Mouse (Mus musculus) hindbrain, embryonic 10.5 days (tissue): ENCODE measurements around the gene Btg3. TPM values are rescaled to one million over a fixed set of nuclear protein-coding genes. Genes with fewer than 3 reads are reported as not detected.

Source experiments
- DNase-seq: peaks from one replicate; pipeline ENCODE4 v3.0.0-alpha.2; 2017; ENCODE audit warnings: low spot score
- H3K27ac ChIP-seq: fragments of 300-500 bp; sonication (generic); 2 replicates; pipeline ENCODE4 v1.5.1; 2016; ENCODE audit warnings: mild to moderate bottlenecking, moderate library complexity
- H3K27me3 ChIP-seq: fragments of 300-500 bp; sonication (generic); 2 replicates; pipeline ENCODE4 v1.6.1; 2016; ENCODE audit warnings: mild to moderate bottlenecking; ENCODE audit not compliant: poor library complexity, insufficient read depth, severe bottlenecking
- H3K36me3 ChIP-seq: fragments of 300-500 bp; sonication (generic); 2 replicates; pipeline ENCODE4 v1.6.1; 2016; ENCODE audit warnings: mild to moderate bottlenecking, moderate library complexity
- H3K4me1 ChIP-seq: fragments of 300-500 bp; sonication (generic); replicated peaks from 2 replicates; pipeline ENCODE4 v1.6.1; 2016; ENCODE audit warnings: mild to moderate bottlenecking
- H3K4me3 ChIP-seq: fragments of 300-500 bp; sonication (generic); 2 replicates; pipeline ENCODE4 v1.5.1; 2016; ENCODE audit warnings: mild to moderate bottlenecking, moderate library complexity
- H3K9me3 ChIP-seq: fragments of 300-500 bp; sonication (generic); 2 replicates; pipeline ENCODE4 v1.6.1; 2016; ENCODE audit warnings: mild to moderate bottlenecking, moderate library complexity
- WGBS: fragments of 180-500 bp; shearing (Covaris S2); methylation state at CpG from one replicate; pipeline ENCODE4 v1.1.7; 2016; 5-methylcytosine and 5-hydroxymethylcytosine counted together
- polyA plus RNA-seq: library from polyadenylated mRNA; unstranded; fragments of >200 nt; fragmentation: Nextera tagmentation; extraction: Ambion mirVana; gene quantifications from 2 replicates; pipeline ENCODE4 v1.2.1, GENCODE M21; 2016

Gene Btg3
- 39.9 and 42.1 TPM in 2 replicates for polyA plus RNA-seq

DNA sequence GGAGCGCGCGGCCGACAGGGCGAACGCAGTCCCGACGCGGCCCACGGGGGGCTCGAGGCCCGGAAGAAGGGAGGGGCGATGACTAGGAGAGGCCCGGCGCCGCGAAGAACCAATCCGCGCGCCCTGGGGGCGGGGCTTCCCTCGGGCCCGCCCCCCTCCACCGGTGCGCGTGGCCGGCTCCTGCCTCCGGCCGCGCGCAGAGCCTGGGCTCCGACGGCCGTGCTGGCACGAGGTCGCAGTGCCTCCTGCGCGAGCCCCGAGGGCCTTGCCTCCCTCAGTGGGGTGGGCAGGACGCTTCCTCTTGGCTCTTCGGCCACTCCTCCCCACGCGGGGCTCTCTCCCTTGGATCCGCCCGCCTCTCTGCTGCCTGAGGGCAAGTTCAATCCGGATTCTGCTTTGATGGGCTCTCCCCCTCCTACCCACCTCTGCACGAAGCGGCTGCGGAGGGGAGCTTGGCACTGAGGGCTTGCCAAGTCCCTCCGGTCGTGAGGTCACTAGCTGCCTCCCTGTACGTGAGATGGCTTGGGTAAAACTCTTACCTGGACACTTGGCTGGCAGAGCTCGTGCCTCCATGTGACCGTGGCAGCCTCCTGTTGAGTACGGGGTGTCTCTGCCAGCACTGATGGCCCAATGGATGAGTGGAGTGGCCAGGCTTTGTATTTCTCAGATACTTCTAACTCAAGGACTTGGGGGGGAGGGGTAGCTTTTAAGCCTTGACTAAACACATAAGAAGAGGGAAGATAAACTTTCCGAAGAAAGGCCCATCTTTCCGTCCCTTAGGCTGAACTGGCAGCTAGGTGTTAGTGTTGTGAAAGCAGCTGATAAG is at the start of gene Btg3:
Gene Btg3, minus strand, starts transcription at position 448 of the 826 bp plus-strand sequence.
- H3K27ac ChIP-seq = peak within 1 kb of the TSS; percentile 94
- 2% methylated on average over 49 of the region's 57 CpGs for WGBS

DNA sequence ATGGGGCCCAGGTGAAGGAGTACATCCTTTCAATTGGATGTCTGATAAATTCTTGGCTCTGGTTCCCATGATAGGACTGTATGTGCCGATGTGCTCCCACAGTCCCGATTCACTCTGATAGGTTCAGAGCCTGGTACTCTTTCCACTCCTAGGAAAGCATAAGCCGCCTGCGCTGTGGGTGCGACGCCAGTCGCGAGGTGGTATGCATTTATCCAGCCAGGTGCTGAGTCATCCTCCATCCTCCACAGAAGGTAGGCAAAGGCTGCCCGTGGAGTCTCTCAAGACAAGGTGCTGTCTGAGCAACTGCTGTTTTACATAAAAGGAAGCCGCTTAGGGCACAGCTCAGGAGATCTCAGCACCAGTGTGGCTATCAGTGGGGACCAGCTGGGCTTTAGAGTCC is 40.7 kb upstream of the Btg3 start:
- no peak for DNase-seq
- Histone ChIP-seq H3K4me1 (no peaks in the 10 kb centered on the region), H3K27ac (no peak overlapping the region), H3K9me3 (0 out of 2 replicates have a peak, but pooled peaks cover 4% of the 10 kb centered on the region), H3K36me3 (no peaks in the 10 kb centered on the region), H3K4me3 (no peak overlapping the region), H3K27me3 (no peaks in the 10 kb centered on the region)
- 67% methylated on average over 10 of the region's 10 CpGs for WGBS

More for the DNA sequence above, at the start of gene Btg3:
- peaks cover 11% of the 10 kb centered on the region for H3K36me3 ChIP-seq
- no peaks in the 10 kb centered on the region for H3K27me3 ChIP-seq
- H3K4me1 ChIP-seq = peaks cover 22% of the 10 kb centered on the region
- H3K4me3 ChIP-seq = peak within 1 kb of the TSS; percentile 70
- H3K9me3 ChIP-seq = no peaks in the 10 kb centered on the region
- DNase-seq = peak; percentile 91

- no peak for DNase-seq
- no peaks in the 10 kb centered on the region for H3K36me3 ChIP-seq
- H3K9me3 ChIP-seq = 0 out of 2 replicates have a peak, but pooled peaks cover 4% of the 10 kb centered on the region
- no peak overlapping the region for H3K27ac ChIP-seq
- WGBS = 5% methylated on average over 3 of the region's 3 CpGs
- no peaks in the 10 kb centered on the region for H3K27me3 ChIP-seq
- no peak overlapping the region for H3K4me3 ChIP-seq
- H3K4me1 ChIP-seq = 0 out of 2 replicates have a peak, but pooled peaks cover 3% of the 10 kb centered on the region
Observed at GRCm38 (mm10) chr16:78416500-78416899, 39.5 kb upstream of the Btg3 start.

DNA sequence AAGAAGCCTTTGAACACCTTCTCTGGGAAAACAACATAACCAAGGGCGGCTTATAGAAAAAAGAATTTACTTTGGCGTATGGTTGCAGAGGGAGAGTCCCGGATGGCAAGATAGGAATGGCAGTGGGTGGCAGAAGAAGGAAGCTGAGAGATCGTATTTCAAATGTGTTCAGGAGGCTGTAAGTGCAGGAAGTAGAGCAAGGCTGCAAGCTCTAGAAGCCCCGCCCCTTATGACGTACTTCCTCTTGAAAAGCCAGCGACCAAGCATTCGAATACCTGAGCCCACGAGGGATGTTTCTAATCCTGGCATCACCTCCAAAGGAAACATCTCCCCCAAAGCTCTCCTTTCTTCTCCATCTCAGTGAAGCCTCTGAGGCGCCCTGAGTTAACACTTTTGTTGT is 33.0 kb upstream of the Btg3 start:
- no peak overlapping the region for H3K4me3 ChIP-seq
- no peak for DNase-seq
- 86% methylated on average over 10 of the region's 10 CpGs for WGBS

GRCm38 (mm10) chr16:78407855-78408254 is 30.9 kb upstream of the Btg3 start:
- 92% methylated on average over 6 of the region's 6 CpGs for WGBS
- H3K36me3 ChIP-seq = no peaks in the 10 kb centered on the region
- DNase-seq = no peak
- H3K27ac ChIP-seq = no peak overlapping the region
- no peaks in the 10 kb centered on the region for H3K9me3 ChIP-seq
- H3K4me3 ChIP-seq = no peak overlapping the region
- no peaks in the 10 kb centered on the region for H3K27me3 ChIP-seq
- 0 out of 2 replicates have a peak, but pooled peaks cover 3% of the 10 kb centered on the region for H3K4me1 ChIP-seq

More for the DNA sequence above, 33.0 kb upstream of the Btg3 start:
- no peak overlapping the region for H3K27ac ChIP-seq
- 0 out of 2 replicates have a peak, but pooled peaks cover 4% of the 10 kb centered on the region for H3K9me3 ChIP-seq
- H3K4me1 ChIP-seq = 0 out of 2 replicates have a peak, but pooled peaks cover 3% of the 10 kb centered on the region
- no peaks in the 10 kb centered on the region for H3K36me3 ChIP-seq
- no peaks in the 10 kb centered on the region for H3K27me3 ChIP-seq

- Histone ChIP-seq H3K4me3 (no peak overlapping the region), H3K9me3 (no peaks in the 10 kb centered on the region), H3K4me1 (no peaks in the 10 kb centered on the region), H3K27me3 (no peaks in the 10 kb centered on the region), H3K27ac (no peak overlapping the region), H3K36me3 (no peaks in the 10 kb centered on the region)
- no peak for DNase-seq
- WGBS = 83% methylated on average over 2 of the region's 2 CpGs
Observed at GRCm38 (mm10) chr16:78406657-78407056, 29.7 kb upstream of the Btg3 start.

DNA sequence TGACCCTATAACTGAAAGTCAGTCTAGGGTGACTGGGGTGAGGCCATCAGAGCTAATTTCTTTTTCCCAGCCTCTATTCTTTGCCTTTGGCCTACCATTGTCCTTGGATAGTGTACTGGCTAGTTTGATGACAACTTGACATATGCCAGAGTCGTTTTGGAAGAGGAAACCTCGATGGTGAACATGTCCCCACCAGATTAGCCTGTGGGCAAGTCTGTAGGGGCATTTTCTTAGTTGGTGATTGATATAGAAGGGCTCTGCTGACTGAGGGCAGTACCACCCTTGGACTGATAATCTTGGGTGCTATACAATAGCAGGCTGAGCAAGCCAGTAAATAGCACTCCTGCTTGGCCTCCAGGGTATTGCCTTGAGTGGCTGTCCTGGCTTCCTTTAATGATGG is 25.3 kb upstream of the Btg3 start:
- WGBS = 60% methylated on average over 2 of the region's 2 CpGs
- Histone ChIP-seq H3K36me3 (no peaks in the 10 kb centered on the region), H3K4me1 (no peaks in the 10 kb centered on the region), H3K9me3 (no peaks in the 10 kb centered on the region), H3K27ac (no peak overlapping the region), H3K27me3 (no peaks in the 10 kb centered on the region), H3K4me3 (no peak overlapping the region)
- no peak for DNase-seq

DNA sequence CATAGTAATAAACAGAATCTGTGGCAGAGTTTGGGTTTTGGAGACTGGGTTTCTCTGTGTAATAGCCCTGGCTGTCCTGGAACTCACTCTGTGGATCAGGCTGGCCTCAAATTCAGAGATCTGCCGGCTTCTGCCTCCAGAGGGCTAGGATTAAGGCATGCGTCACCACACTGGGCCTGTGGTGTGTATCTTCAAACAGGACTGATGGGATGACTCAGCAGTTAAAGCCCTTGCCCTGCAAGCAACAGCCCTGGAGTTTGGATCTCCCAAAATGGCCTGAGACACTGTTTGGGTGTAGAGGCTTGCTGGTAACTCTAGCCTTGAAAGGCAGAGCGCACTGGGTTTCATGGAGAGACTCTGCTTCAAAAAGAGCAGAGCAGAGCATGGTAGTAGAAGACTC is 22.4 kb upstream of the Btg3 start:
- DNase-seq = no peak
- H3K4me1 ChIP-seq = no peaks in the 10 kb centered on the region
- 91% methylated on average over 3 of the region's 3 CpGs for WGBS

GRCm38 (mm10) chr16:78398734-78399133 is 21.7 kb upstream of the Btg3 start:
- no peak overlapping the region for H3K27ac ChIP-seq
- H3K36me3 ChIP-seq = no peaks in the 10 kb centered on the region
- H3K9me3 ChIP-seq = no peaks in the 10 kb centered on the region
- no peak overlapping the region for H3K4me3 ChIP-seq
- H3K27me3 ChIP-seq = no peaks in the 10 kb centered on the region
- 92% methylated on average over 6 of the region's 6 CpGs for WGBS
- no peaks in the 10 kb centered on the region for H3K4me1 ChIP-seq
- no peak for DNase-seq

More for the DNA sequence above, 22.4 kb upstream of the Btg3 start:
- H3K27ac ChIP-seq = no peak overlapping the region
- no peaks in the 10 kb centered on the region for H3K36me3 ChIP-seq
- no peaks in the 10 kb centered on the region for H3K27me3 ChIP-seq
- no peak overlapping the region for H3K4me3 ChIP-seq
- no peaks in the 10 kb centered on the region for H3K9me3 ChIP-seq

GRCm38 (mm10) chr16:78391354-78391753 is 14.4 kb upstream of the Btg3 start:
- no peak overlapping the region for H3K4me3 ChIP-seq
- no peaks in the 10 kb centered on the region for H3K27me3 ChIP-seq
- H3K27ac ChIP-seq = no peak overlapping the region
- H3K9me3 ChIP-seq = no peaks in the 10 kb centered on the region
- no peaks in the 10 kb centered on the region for H3K4me1 ChIP-seq
- 68% methylated on average over 2 of the region's 2 CpGs for WGBS
- no peak for DNase-seq
- no peaks in the 10 kb centered on the region for H3K36me3 ChIP-seq

DNA sequence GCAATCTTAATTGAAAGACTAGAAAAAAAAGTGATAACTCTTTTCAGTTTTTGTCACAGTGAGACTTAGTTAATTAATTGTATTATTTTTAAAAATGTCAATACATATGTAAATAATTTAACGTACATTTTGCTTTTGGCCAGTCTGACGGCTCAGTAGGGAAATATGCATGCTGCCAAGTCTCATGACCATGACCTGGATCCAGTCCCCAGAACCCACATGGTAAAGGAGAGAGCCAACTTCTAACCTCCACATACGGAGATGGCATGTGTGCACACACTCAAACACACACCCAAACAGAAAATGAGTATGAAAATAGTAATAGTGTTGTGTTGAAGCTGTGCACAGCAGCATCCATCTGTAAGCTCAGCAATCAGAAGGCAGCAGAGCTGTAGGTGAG is 13.0 kb upstream of the Btg3 start:
- H3K27me3 ChIP-seq = no peaks in the 10 kb centered on the region
- no peak overlapping the region for H3K27ac ChIP-seq
- no peaks in the 10 kb centered on the region for H3K36me3 ChIP-seq
- H3K4me1 ChIP-seq = no peaks in the 10 kb centered on the region
- WGBS = 88% methylated on average over 3 of the region's 3 CpGs
- no peak overlapping the region for H3K4me3 ChIP-seq
- no peak for DNase-seq
- H3K9me3 ChIP-seq = no peaks in the 10 kb centered on the region

DNA sequence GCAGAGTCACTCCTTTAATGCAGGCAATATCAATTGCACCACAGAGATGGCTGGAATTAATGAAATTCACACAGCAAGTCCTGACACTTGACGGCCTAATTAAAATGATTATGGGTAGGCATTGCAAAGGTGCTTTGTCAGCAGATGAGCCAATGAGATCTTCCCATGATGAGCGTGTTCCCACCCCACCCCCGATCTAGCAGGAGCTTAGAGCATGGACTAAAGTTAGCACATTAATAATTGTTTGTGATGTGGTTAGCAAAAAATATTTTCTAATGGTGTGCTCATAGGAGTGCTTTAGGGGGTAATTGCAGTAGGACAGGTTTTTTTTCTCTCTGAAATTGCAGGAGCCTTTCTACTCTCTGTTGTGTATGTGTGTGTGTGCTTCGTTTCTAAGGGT is 12.1 kb upstream of the Btg3 start:
- WGBS = 87% methylated on average over 4 of the region's 4 CpGs
- H3K27ac ChIP-seq = no peak overlapping the region

GRCm38 (mm10) chr16:78378493-78378892 is 1.5 kb upstream of the Btg3 start:
- Histone ChIP-seq H3K27ac (no peak overlapping the region), H3K27me3 (no peaks in the 10 kb centered on the region), H3K36me3 (no peaks in the 10 kb centered on the region), H3K4me1 (peaks cover 22% of the 10 kb centered on the region), H3K9me3 (no peaks in the 10 kb centered on the region), H3K4me3 (no peak overlapping the region)
- no peak for DNase-seq
- WGBS = 90% methylated on average over 5 of the region's 5 CpGs

More for the DNA sequence above, 12.1 kb upstream of the Btg3 start:
- Histone ChIP-seq H3K4me1 (no peaks in the 10 kb centered on the region), H3K4me3 (no peak overlapping the region), H3K27me3 (no peaks in the 10 kb centered on the region), H3K36me3 (no peaks in the 10 kb centered on the region), H3K9me3 (no peaks in the 10 kb centered on the region)
- DNase-seq = no peak
